Mouse (Mus musculus): ENCODE measurements around the gene Adgrg6. TPM values are rescaled to one million over a fixed set of nuclear protein-coding genes. Genes with fewer than 3 reads are reported as not detected.

Gene Adgrg6
- polyA plus RNA-seq, 1 experiment from 2014 or later: 1.0 TPM

DNA sequence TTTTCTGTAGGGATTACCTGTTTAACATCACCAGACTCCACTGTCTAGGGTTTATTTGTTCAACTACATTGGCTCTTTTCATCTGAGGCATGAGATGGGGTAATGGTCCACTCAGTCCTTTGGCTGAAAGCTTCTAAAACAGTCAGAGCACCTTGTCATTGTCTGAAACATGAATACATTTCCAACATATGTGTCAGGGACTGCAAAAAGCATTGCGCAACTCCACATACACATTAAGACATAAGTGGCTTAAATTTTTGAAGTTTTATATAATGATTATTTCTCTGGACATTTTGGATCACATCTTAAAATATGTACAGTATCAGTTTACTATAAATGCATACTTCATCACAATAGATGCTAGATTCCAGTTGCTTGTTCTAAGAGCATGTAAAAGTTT, 14.8 kb downstream of the Adgrg6 start:
- H3K36me3 ChIP-seq (ENCODE audit: control insufficient read depth, insufficient read depth): no peaks in the 10 kb centered on the region
- H3K27me3 ChIP-seq (replicated peaks; ENCODE audit: control insufficient read depth, insufficient read depth, low read length): no peaks in the 10 kb centered on the region
- no peak overlapping the region for H3K4me2 ChIP-seq (replicated peaks; ENCODE audit: low read depth)
- no peak overlapping the region for H3K4me3 ChIP-seq (ENCODE audit: low read depth, low read length)
- no peak overlapping the region for H3K9ac ChIP-seq (ENCODE audit: low read depth, low read length)
- no peak for TF ChIP-seq CTCF (IDR thresholded peaks at IDR 0.05; ENCODE audit: low read depth)
- 96% methylated on average over 1 of the region's 1 CpGs for WGBS
- H3K27ac ChIP-seq (ENCODE audit: low read depth, low read length): no peak overlapping the region
- no peak for ATAC-seq
- no peaks in the 10 kb centered on the region for H3K4me1 ChIP-seq (replicated peaks; ENCODE audit: control insufficient read depth, insufficient read depth, low read length)
- H3K9me3 ChIP-seq (ENCODE audit: control insufficient read depth): no peaks in the 10 kb centered on the region

DNA sequence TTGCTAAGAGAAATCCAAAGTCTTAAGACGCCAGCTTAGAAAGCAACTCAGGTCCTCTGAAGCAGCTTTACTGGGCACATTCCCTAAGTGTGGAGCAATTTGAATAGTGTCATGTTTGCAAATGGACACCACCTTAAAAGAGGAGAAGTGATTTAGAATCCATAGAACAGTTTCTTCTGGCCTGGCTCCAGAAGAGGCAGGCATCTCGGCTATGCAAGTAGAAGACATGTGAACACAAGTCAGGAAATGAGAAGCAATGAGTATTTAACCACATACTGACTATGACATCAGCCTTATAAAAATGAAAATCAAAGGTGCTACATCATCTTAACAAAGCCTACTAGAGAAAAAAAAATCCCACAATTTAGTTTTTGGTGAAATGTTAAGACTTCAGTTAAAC, 17.7 kb downstream of the Adgrg6 start:
- no peak for TF ChIP-seq CTCF (IDR thresholded peaks at IDR 0.05; ENCODE audit: low read depth)
- Histone ChIP-seq H3K27ac (ENCODE audit: low read depth, low read length) (no peak overlapping the region), H3K4me1 (replicated peaks; ENCODE audit: control insufficient read depth, insufficient read depth, low read length) (no peaks in the 10 kb centered on the region), H3K9ac (ENCODE audit: low read depth, low read length) (no peak overlapping the region), H3K9me3 (ENCODE audit: control insufficient read depth) (no peaks in the 10 kb centered on the region), H3K4me2 (replicated peaks; ENCODE audit: low read depth) (no peak overlapping the region), H3K4me3 (ENCODE audit: low read depth, low read length) (no peak overlapping the region), H3K36me3 (ENCODE audit: control insufficient read depth, insufficient read depth) (no peaks in the 10 kb centered on the region), H3K27me3 (replicated peaks; ENCODE audit: control insufficient read depth, insufficient read depth, low read length) (no peaks in the 10 kb centered on the region)
- ATAC-seq: no peak
- whole genome bisulfite sequencing: 69% methylated on average over 2 of the region's 2 CpGs

GRCm38 (mm10) chr10:14522729-14523128, 22.7 kb downstream of the Adgrg6 start:
- Histone ChIP-seq H3K9ac (ENCODE audit: low read depth, low read length) (no peak overlapping the region), H3K4me2 (replicated peaks; ENCODE audit: low read depth) (no peak overlapping the region), H3K27ac (ENCODE audit: low read depth, low read length) (no peak overlapping the region), H3K36me3 (ENCODE audit: control insufficient read depth, insufficient read depth) (no peaks in the 10 kb centered on the region), H3K27me3 (replicated peaks; ENCODE audit: control insufficient read depth, insufficient read depth, low read length) (no peaks in the 10 kb centered on the region), H3K4me1 (replicated peaks; ENCODE audit: control insufficient read depth, insufficient read depth, low read length) (no peaks in the 10 kb centered on the region), H3K4me3 (ENCODE audit: low read depth, low read length) (no peak overlapping the region), H3K9me3 (ENCODE audit: control insufficient read depth) (no peaks in the 10 kb centered on the region)
- no peak for ATAC-seq
- WGBS: 92% methylated on average over 5 of the region's 5 CpGs
- TF ChIP-seq CTCF (IDR thresholded peaks at IDR 0.05; ENCODE audit: low read depth): no peak

- Histone ChIP-seq H3K4me2 (replicated peaks; ENCODE audit: low read depth) (no peak overlapping the region), H3K9me3 (ENCODE audit: control insufficient read depth) (no peaks in the 10 kb centered on the region), H3K4me1 (replicated peaks; ENCODE audit: control insufficient read depth, insufficient read depth, low read length) (no peaks in the 10 kb centered on the region), H3K27me3 (replicated peaks; ENCODE audit: control insufficient read depth, insufficient read depth, low read length) (no peaks in the 10 kb centered on the region), H3K36me3 (ENCODE audit: control insufficient read depth, insufficient read depth) (no peaks in the 10 kb centered on the region), H3K27ac (ENCODE audit: low read depth, low read length) (no peak overlapping the region), H3K9ac (ENCODE audit: low read depth, low read length) (no peak overlapping the region), H3K4me3 (ENCODE audit: low read depth, low read length) (no peak overlapping the region)
- ATAC-seq: no peak
- no peak for TF ChIP-seq CTCF (IDR thresholded peaks at IDR 0.05; ENCODE audit: low read depth)
- WGBS: 49% methylated on average over 8 of the region's 8 CpGs
Observed at GRCm38 (mm10) chr10:14520912-14521675, 24.4 kb downstream of the Adgrg6 start.

DNA sequence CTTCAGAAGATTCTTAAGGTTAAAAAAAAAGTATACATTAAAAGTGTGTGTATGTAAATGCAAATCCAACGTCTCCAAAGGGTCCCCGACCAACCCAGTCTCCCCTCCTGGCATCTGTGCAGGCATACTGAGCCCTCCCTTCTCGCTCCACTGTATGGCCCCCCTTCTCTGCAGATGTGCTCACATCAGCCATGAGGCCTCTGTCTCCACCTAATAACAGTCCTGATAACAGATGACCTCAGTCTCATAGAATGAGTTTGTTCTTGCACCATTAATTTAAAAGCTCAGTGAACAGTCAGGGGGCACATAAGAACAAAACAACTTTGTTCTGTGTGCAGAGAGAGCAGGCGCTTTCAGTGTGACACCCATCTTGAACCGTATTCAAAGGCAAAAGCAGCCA, 27.6 kb downstream of the Adgrg6 start:
- Histone ChIP-seq H3K9me3 (ENCODE audit: control insufficient read depth) (no peaks in the 10 kb centered on the region), H3K4me1 (replicated peaks; ENCODE audit: control insufficient read depth, insufficient read depth, low read length) (no peaks in the 10 kb centered on the region), H3K9ac (ENCODE audit: low read depth, low read length) (no peak overlapping the region), H3K4me2 (replicated peaks; ENCODE audit: low read depth) (no peak overlapping the region), H3K4me3 (ENCODE audit: low read depth, low read length) (no peak overlapping the region), H3K36me3 (ENCODE audit: control insufficient read depth, insufficient read depth) (no peaks in the 10 kb centered on the region), H3K27me3 (replicated peaks; ENCODE audit: control insufficient read depth, insufficient read depth, low read length) (no peaks in the 10 kb centered on the region), H3K27ac (ENCODE audit: low read depth, low read length) (no peak overlapping the region)
- 60% methylated on average over 5 of the region's 5 CpGs for WGBS
- ATAC-seq: no peak
- no peak for TF ChIP-seq CTCF (IDR thresholded peaks at IDR 0.05; ENCODE audit: low read depth)

DNA sequence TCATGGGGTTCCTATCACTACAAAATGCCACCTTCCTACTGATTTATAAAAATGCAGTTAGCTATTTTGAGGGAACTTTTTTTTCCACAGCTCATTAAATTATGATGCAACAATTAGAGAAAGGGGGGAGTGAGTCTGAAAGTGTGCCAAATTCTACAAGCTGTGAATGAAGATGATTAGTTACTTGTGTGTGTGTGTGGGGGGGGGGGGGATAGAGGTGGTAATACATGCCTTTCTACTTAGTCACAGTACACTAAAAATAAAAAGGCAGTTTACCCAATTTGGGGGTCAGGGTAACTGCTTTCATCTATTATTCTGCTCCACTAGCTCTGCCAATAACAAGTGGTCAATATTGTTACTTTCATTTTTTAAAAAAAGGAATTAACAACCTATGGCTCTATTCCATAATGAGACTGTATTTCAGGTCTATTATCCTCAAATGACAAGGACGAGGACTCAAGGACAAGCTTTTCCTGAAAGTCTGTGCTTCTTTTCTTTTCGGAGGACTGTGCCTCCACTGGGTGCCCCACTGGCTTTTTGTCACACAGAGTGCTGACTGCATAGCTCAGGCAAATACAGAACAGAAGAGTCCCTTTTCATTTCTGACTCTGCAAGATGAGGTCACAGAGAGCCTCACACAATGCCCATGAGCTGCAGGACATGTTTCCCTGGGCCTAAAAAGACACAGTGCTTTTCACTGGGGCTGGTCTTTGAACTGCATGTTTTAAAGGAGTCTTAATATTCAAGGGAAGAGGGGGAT, 33.4 kb downstream of the Adgrg6 start:
- Histone ChIP-seq H3K9ac (ENCODE audit: low read depth, low read length) (no peak overlapping the region), H3K36me3 (ENCODE audit: control insufficient read depth, insufficient read depth) (no peaks in the 10 kb centered on the region), H3K9me3 (ENCODE audit: control insufficient read depth) (no peaks in the 10 kb centered on the region), H3K27ac (ENCODE audit: low read depth, low read length) (no peak overlapping the region), H3K4me1 (replicated peaks; ENCODE audit: control insufficient read depth, insufficient read depth, low read length) (no peaks in the 10 kb centered on the region), H3K27me3 (replicated peaks; ENCODE audit: control insufficient read depth, insufficient read depth, low read length) (no peaks in the 10 kb centered on the region), H3K4me3 (ENCODE audit: low read depth, low read length) (no peak overlapping the region), H3K4me2 (replicated peaks; ENCODE audit: low read depth) (no peak overlapping the region)
- 77% methylated on average over 2 of the region's 2 CpGs for WGBS
- no peak for ATAC-seq
- no peak for TF ChIP-seq CTCF (IDR thresholded peaks at IDR 0.05; ENCODE audit: low read depth)

Measured in intestine, postnatal 0 days (tissue).